Mouse (Mus musculus) kidney, adult 2 months (tissue): ENCODE results near the gene Mrap2. TPM values are rescaled to one million over a fixed set of nuclear protein-coding genes. Genes with fewer than 3 reads are reported as not detected.

Experiments used
- DNase-seq: peaks from one replicate; pipeline ENCODE4 v3.0.0; 2021
- H3K27ac ChIP-seq: fragments of 200-500 bp; 2 replicates; pipeline ENCODE4 v1.5.1; 2012; ENCODE audit warnings: low read depth, low read length, control low read depth, inconsistent platforms; ENCODE audit not compliant: insufficient read depth
- H3K27me3 ChIP-seq: fragments of 200-500 bp; replicated peaks from 2 replicates; pipeline ENCODE4 v1.6.1; 2012; ENCODE audit warnings: mild to moderate bottlenecking, moderate library complexity, low read length, inconsistent platforms; ENCODE audit not compliant: control insufficient read depth, insufficient read depth
- H3K36me3 ChIP-seq: fragments of 200-500 bp; 2 replicates; pipeline ENCODE4 v1.6.1; 2012; ENCODE audit warnings: mild to moderate bottlenecking, moderate library complexity, low read length, inconsistent platforms; ENCODE audit not compliant: control insufficient read depth, insufficient read depth
- H3K4me1 ChIP-seq: fragments of 200-500 bp; 2 replicates; pipeline ENCODE4 v1.6.1; 2011; ENCODE audit warnings: low read length; ENCODE audit not compliant: control insufficient read depth, insufficient read depth
- H3K4me3 ChIP-seq: fragments of 200-500 bp; 2 replicates; pipeline ENCODE4 v1.5.1; 2011; ENCODE audit warnings: mild to moderate bottlenecking, low read depth, low read length, control low read depth; ENCODE audit not compliant: insufficient read depth
- CTCF ChIP-seq: fragments of 200-500 bp; conservative IDR thresholded peaks from 2 replicates; pipeline ENCODE4 v1.5.1; 2011; ENCODE audit warnings: low read depth, mild to moderate bottlenecking, control low read depth, low read length, moderate library complexity, mixed read lengths; ENCODE audit not compliant: insufficient read depth, insufficient read length
- POLR2A ChIP-seq: fragments of 200-500 bp; IDR thresholded peaks from one replicate; pipeline ENCODE4 v1.6.1; 2011; ENCODE audit warnings: low read depth, low read length, control low read depth
- WGBS: fragments of 180-500 bp; shearing (Covaris S2); methylation state at CpG from one replicate; pipeline ENCODE4 v1.1.7; 2018; 5-methylcytosine and 5-hydroxymethylcytosine counted together
- polyA plus RNA-seq: library from polyadenylated mRNA; depleted of rRNA; stranded (reverse); fragments of >200 nt; gene quantifications from 2 replicates; pipeline ENCODE4 v1.2.3, GENCODE M21; 2012; rRNA removed

Gene Mrap2
- polyA plus RNA-seq, 1 experiment = 0.28 TPM

DNA sequence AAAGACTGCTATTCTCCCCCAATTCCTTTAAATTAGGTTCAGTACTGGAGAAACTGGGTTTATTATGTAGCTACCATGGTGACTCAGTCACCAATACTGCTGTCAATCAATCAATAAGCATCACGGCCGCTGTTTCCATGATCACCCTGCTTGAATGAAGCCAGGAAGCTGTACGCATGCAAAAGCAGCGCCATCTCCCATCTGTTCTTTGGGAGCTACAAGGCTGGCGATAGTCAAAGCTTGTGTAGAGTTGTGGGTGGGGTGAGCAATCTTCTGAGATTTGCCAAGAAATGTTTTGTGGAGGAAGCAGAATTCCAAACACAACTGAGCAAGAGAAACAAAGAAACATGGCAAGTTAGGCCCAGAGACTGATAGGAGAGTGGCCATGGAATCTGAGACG lies 58.3 kb downstream of the Mrap2 start:
- H3K27me3 ChIP-seq = no peaks in the 10 kb centered on the region
- WGBS = 89% methylated on average over 6 of the region's 6 CpGs
- TF ChIP-seq POLR2A (no peak), CTCF (no peak)
- no peak overlapping the region for H3K4me3 ChIP-seq
- no peaks in the 10 kb centered on the region; the same call in 1 of the 2 replicates for H3K36me3 ChIP-seq
- no peak overlapping the region for H3K27ac ChIP-seq
- no peak for DNase-seq
- no peaks in the 10 kb centered on the region for H3K4me1 ChIP-seq

- Histone ChIP-seq H3K27me3 (no peaks in the 10 kb centered on the region), H3K4me1 (no peaks in the 10 kb centered on the region), H3K36me3 (peaks cover 2% of the 10 kb centered on the region), H3K27ac (no peak overlapping the region), H3K4me3 (no peak overlapping the region)
- 71% methylated on average over 9 of the region's 9 CpGs for WGBS
- DNase-seq = no peak
- TF ChIP-seq POLR2A (no peak), CTCF (no peak)
These were observed 66.8 kb downstream of the Mrap2 start for GRCm38 (mm10) chr9:87210830-87211339.

DNA sequence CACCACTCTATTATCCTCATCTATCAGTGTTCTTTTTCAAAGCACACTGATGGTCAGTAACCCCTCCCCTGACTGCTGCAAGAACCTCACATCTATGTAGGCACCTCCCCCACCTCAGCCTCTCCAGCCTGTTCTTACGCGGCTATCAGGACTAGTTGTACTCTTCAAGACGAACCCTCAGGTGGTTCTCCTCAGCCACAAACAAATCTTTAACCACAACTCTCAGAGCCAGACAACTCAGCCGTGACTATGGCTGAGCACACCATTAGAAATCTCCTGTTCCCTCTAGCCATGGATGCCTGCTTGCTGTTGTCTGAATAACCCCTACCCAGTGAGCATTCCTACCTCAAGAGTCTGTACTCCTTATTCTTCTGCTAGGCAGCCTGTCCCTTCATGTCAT lies 69.1 kb downstream of the Mrap2 start:
- Histone ChIP-seq H3K4me1 (no peaks in the 10 kb centered on the region), H3K36me3 (peaks cover 2% of the 10 kb centered on the region; the same call in 1 of the 2 replicates), H3K27ac (no peak overlapping the region), H3K27me3 (no peaks in the 10 kb centered on the region), H3K4me3 (no peak overlapping the region)
- DNase-seq = peak; percentile 51
- WGBS = 38% methylated on average over 4 of the region's 4 CpGs
- TF ChIP-seq POLR2A (no peak), CTCF (no peak)

Other genes with a start within 250 kb of the Mrap2 start
- gene Ripply2, start 128.8 kb upstream of the Mrap2 start, polyA plus RNA-seq = not detected in 2 replicates
- 10.9 and 15.0 TPM in 2 replicates for gene Cyb5r4, start 122.3 kb upstream of the Mrap2 start, polyA plus RNA-seq
- 1.5 and 1.6 TPM in 2 replicates for gene Cep162, start 111.2 kb downstream of the Mrap2 start, polyA plus RNA-seq